ENCODE assay signal across 8 mouse cellular contexts in the genomic region with DNA sequence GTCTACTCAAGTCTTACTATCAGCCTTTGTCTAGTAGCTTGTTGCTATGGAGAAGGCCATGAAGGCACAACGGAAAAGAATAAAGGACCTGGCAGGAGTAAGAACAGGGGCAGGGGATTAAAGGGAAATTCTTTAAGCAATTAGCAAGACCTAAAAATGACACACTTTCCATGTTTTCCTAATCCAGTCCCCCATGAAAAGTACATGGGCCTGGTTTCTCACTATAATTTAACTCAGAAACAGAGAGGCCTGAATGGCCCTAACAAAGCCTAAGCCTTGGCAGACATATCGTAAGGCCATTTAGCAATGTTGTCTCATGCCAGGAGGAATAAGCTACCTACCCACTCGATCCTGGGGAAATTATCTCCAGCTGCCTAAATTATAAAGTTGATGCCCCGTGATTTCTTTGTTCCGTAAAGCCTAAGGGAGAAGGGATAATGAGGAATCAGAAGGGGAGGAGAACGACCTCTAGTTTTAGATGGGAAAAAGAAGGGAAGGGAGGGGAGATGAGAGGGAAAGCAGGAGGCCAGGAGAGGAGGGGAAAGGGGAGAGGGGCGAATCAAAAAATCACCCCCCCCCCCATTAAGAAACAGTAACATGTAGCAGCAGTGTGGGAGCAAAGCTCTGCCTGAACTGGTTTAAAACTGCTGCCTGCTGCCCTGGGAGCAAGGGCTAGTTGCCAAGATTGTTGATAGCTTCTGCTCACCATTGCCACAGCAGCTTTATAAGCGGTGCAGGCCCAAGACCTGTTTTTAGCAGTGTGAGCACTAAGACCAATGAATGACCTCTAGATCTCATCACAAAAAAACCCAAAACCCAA. TPM values are rescaled to one million over a fixed set of nuclear protein-coding genes. Genes with fewer than 3 reads are reported as not detected.
DNase-seq lines count a peak whose midpoint lies in the region; ATAC-seq and TF ChIP-seq lines count a peak whose summit lies in the region.

No protein-coding gene starts in this region.

- DNase-seq in heart, adult 11 months = peak; percentile 94
- DNase-seq in heart, postnatal 25 days (ENCODE audit: low spot score) = no peak
- DNase-seq in NIH3T3 (ENCODE audit: low read depth) = peak; percentile 36
- peak; percentile 75 to 76 for DNase-seq in kidney, postnatal 25 days
- peak; percentile 16 for DNase-seq in retina, postnatal 7 days (ENCODE audit: low read depth, low spot score)

- H3K4me1 ChIP-seq in cortical plate, adult 2 months (ENCODE audit: control insufficient read depth, insufficient read depth, low read length) = peaks cover 11% of the 10 kb centered on the region
- H3K4me1 ChIP-seq in heart, embryonic 11.5 days (ENCODE audit: control insufficient read depth, insufficient read depth, low read length) = peaks cover 37% of the 10 kb centered on the region

- no peak for ATAC-seq in heart, embryonic 11.5 days (replicated peaks; ENCODE audit: insufficient number of reproducible peaks, low FRiP score, low TSS enrichment)
- no peak for ATAC-seq in activated CD4-positive, CD25-positive, alpha-beta regulatory T cell, adult 4 months

- peak overlapping the region; percentile 3; the same call in 1 of the 2 replicates for H3K4me2 ChIP-seq in heart, embryonic 11.5 days

- no peaks in the 10 kb centered on the region for H3K27me3 ChIP-seq in heart, embryonic 11.5 days (ENCODE audit: control insufficient read depth, insufficient read depth, low read length)

- H3K4me3 ChIP-seq in cortical plate, adult 2 months (ENCODE audit: insufficient read depth, low read length) = no peak overlapping the region
- H3K4me3 ChIP-seq in heart, embryonic 11.5 days (ENCODE audit: low read depth, low read length) = no peak overlapping the region

- TF ChIP-seq POLR2A in cortical plate, adult 2 months (IDR thresholded peaks at IDR 0.05; ENCODE audit: extremely low read depth, insufficient read depth, low read length) = no peak

- H3K36me3 ChIP-seq in heart, embryonic 11.5 days (ENCODE audit: control insufficient read depth, insufficient read depth, low read length) = no peaks in the 10 kb centered on the region

- WGBS in heart, embryonic 11.5 days (ENCODE audit: insufficient replicate concordance) = 63% methylated on average over 8 of the region's 8 CpGs

- no peaks in the 10 kb centered on the region for H3K9me3 ChIP-seq in heart, embryonic 11.5 days (replicated peaks; ENCODE audit: control insufficient read depth, low read length)

- H3K27ac ChIP-seq in cortical plate, adult 2 months (ENCODE audit: insufficient read depth, low read length) = 0 out of 2 replicates have a peak overlapping the region, but pooled peaks have one; percentile 0
- peak overlapping the region; percentile 71 for H3K27ac ChIP-seq in heart, embryonic 11.5 days (ENCODE audit: low read depth, low read length)

- intact Hi-C loops in heart, postnatal 25 days (cut with DNase I) = no loop called here

- TF ChIP-seq CTCF in cortical plate, adult 2 months (IDR thresholded peaks at IDR 0.05; ENCODE audit: extremely low read depth, insufficient read depth, low read length) = no peak

- no peak overlapping the region for H3K9ac ChIP-seq in heart, embryonic 11.5 days (ENCODE audit: low read depth, low read length)

RNA-seq across cellular contexts. Expression of a gene that starts 56.9 kb away (rescaled TPM):
- total RNA-seq in heart, postnatal 25 days (2021) = 100 to 1,000 TPM; 249 to 259 TPM
- 215 and 220 TPM in 2 replicates for polyA plus RNA-seq in cortical plate, adult 2 months (2012; rRNA removed)
- 191 and 256 TPM in 2 replicates for polyA plus RNA-seq in heart, embryonic 11.5 days (2014; fragmentation: Nextera tagmentation; extraction: Ambion mirVana)
- polyA plus RNA-seq in activated CD4-positive, CD25-positive, alpha-beta regulatory T cell, adult 4 months (2017; shearing (Covaris generic)) = 10 to 100 TPM; 32.3 to 36.5 TPM
